Mouse (Mus musculus) gastrocnemius, adult 8-10 months (tissue): ENCODE measurements around the gene Fxyd2. TPM values are rescaled to one million over a fixed set of nuclear protein-coding genes. Genes with fewer than 3 reads are reported as not detected.

Experiments used
- DNase-seq, 2 experiments: peaks; one replicate each; pipeline ENCODE4 v3.0.0; 2022; ENCODE audit warnings: low spot score in 2 of 2
- total RNA-seq, 4 experiments: library from RNA; stranded (reverse); gene quantifications; 2 replicates each; pipeline ENCODE4 v1.2.4; 2022

The Fxyd2 gene
- total RNA-seq, 4 experiments from 2014 or later: 0.88 to 3.6 (median 1.7) TPM; not detected in 1

DNA sequence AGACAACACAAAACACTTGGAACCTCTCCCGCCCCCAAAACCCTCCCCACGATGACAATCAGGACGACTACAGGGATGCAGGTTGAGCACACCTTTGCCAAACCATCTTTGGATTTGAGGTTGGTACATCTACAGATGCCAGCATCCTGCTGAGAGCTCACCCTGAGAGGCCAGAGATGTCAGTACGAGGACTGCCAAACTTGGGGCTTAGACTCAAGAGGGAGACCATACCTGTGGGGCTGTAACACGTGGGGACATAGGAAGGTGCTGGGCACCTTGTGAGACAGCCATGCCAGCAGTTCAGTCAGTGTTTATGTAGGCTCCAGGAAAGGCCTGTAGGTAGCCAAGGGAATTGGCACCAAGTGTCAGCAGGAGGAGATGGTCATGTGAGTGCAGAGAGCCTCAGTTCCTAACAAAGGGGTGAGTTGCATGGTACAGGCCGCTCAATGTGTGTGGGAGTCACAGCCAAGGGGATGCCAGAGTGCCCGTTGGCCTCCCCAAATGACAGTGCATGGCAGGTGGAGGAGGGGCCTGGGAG lies 23.4 kb downstream of the Fxyd2 start:
- no peak for DNase-seq

DNA sequence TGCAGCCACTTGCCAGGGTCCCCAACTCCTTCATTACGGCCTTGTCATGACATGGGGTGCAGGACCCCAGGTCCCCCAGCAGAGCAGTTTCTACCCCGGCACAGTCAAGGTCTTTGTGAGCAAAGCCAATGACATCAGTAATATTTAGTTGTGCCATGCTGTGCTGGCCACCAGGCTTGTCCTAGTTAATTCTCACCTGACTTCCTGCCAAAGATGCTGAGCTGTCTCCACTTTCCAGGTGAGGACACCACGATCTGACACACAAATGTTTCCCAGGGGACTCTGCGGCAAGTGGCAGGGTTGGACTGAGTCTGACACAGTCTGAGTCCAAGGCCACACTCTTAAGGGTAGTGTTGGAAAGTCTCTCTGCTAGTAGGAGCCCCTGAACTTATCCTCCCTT lies 27.0 kb downstream of the Fxyd2 start, which contains the start of gene Dscaml1:
Gene Dscaml1 (plus strand): TSS at position 173 of the 400 bp plus-strand sequence.
- no peak for DNase-seq

DNA sequence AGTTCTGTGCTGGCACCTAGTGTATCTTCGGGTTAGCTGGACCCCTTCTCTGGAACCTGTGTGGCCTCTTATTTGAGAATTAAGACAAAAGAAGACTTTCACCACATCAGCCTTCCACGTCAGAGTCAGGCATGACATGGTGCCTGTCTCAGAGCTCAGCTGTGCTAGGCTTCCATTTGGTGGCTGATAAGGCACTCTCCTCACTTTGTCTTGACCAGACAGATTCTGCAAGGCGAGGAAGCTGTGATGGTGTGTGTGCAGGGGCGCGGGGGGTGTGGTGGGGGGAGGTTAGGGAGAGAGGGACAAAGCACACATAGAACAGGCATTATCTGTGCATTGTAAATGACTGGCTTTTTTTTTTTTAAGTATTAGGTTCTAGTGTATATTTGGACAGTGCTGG lies 29.9 kb downstream of the Fxyd2 start:
- DNase-seq: no peak

DNA sequence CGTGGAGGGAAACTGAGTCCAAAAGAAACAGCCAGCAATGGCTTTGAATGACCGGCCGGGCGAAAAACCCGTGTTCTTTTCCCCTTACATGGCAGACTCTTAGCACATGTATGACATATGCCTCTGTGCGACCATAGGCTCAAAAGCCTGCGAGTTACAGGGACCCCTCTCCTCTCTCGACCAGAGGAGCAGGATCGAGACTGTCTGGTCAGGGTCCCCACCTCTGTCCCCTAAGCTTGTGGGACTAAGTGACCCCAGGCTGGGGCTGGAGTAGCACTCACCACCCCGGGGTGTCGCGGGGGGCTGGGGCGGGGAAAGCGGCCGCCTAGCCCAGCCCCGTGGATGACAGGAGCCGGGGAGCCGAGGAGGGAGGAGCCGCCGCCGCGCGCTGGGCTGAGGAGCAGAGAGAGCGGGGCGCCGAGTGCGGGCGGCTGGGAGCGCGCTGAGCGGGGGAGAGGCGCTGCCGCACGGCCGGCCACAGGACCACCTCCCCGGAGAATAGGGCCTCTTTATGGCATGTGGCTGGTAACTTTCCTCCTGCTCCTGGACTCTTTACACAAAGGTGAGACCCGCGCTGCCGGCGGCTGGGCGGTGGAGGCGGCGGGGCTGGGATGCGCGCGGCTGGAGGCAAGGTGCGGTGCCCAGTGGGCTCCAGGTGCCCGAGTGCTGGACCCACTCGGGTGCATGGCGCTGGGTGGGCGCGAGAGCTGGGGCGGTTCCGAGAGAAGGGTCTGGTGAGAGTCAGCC lies 30.7 kb downstream of the Fxyd2 start:
- no peak for DNase-seq

DNA sequence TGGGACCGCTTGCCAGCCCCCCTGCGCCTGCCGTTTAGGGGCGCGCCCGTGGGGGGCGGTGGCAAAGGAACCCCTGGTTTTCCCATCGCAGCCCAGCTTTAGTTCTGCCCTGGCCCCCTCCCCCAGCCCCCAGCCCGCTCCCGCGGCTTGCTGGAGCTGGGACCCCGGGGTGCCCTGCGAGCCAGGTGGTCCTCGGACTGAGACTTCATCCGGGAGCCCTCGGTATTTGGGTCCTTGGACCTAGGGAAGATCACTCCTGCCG lies 31.2 kb downstream of the Fxyd2 start:
- no peak for DNase-seq

DNA sequence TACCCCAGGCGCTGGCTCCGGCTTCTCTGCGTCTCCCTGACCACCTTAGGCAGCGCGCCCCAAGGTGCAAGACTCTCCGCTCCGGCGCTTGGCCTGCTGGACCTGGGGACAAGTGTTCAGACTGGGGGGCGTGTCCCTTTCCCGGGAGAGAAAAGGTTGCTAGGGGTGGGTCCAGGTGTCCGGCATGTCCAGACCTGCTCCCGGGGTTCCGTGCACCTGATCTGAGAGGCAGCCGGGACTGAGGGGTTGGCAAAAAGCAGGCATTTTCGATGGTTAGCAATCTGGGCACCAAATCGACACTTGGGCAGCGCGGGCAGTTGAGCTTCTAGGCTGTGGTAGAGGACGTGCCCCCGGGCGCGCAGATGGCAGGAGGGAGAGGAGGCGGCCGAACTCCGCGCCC lies 31.7 kb downstream of the Fxyd2 start:
- DNase-seq: no peak

DNA sequence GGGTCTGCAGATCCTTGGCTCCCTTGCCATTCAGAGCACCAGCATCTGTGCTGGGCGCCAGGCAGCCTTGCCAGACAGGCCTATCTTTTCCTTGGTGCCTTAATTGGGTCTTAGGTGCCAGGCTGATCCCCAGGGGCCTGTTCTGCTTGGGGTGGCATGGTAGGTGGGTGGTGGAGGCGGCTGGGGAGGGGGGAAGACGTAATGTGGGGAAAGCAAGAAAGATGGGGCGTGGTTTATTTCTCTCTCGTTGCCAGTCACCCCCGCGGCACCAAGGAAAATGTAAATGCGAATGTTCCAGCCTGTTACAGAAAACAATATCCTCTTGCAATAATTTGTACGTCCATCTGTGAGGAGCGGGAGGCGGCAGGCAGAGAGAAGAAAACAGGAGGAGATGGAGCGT lies 33.2 kb downstream of the Fxyd2 start:
- DNase-seq: no peak

DNA sequence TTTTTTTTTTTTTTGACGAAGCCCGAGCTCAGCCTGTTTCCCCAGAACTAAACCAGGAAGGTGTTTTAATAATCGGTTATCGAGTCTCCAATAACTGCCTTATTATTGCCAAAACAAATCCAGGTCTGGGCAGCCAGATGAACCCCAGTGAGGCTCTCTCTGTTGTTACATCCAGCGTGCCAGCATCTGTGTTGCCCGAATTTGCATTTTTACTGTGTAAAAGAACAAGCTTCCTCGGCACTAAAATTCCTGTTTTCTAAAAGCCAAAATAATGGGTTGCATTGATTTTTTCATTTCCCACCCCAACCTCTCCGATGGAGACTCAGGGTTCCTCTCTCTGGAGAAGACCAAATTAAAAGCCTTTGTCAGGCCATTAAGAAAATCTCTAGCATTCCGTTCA lies 33.6 kb downstream of the Fxyd2 start:
- DNase-seq: no peak

DNA sequence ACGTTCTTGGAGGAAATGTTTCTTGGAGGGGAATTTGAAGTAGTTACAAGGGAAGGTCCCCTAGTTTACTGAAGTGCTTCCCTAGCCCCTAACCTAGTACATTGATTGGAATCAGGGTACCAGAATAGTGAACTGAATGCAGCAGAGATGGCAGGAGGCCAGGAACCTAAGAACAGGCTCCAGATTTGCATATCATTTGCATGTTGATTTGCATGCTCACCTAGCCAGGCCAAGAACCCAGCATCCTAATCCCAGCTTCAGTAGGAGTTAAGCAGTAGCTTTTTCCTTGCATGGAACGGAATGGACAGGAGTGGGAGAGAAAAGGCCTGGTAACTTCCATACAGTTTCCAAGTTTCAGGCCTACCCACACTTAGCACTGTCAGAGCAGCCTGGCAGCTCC lies 34.7 kb downstream of the Fxyd2 start:
- no peak for DNase-seq

DNA sequence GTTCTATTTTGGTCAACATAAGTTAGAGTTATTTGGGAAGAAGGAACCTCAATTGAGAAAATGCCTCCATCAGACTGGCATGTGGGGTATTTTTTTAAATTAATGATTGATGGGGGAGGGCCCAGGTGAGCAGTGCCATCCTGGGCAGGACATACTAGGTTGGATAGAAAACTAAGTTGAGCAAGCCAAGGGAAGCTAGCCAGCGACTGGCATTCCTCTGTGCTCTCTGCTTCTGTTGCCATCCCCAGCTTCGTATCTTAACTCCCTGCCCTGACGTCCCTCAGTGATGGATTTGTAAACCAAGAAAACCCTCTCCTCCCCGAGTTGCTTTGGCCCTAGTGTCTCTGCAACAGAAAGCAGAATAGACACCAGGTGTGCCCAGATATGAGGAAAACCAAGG lies 39.6 kb downstream of the Fxyd2 start:
- DNase-seq: no peak

DNA sequence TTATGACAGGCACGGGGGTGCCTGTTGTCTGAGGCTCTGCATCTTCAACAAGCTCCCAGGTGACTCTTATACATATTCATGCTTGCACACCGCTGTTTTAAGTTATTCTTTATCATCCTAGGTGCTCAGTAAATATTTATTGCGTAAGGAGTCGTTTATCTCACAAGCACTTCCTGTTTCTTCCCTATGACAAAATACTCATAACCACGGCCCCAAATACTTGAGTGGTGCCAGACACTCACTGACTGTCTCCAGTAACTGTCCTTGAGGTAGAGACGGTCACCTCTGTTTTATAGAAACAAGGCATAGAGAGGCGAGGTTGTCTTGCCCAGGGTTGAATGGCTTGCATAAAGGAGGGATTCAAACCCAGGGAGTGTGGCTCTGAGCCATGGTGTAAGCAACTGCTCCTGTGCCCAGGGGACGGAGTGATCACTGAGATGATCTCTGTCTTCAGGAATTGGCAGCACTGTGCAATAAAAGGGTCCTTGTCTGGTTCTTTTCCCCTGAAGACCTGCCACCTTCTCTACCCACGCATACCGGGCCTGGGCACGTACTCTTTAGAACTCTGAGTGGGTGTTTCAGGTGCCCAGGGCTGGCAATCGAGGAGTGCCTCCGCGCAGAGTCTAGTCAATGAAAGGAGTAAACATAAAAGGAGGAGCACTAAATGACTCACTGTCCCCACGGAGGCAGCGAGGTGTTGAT lies 40.8 kb downstream of the Fxyd2 start:
- DNase-seq: no peak

DNA sequence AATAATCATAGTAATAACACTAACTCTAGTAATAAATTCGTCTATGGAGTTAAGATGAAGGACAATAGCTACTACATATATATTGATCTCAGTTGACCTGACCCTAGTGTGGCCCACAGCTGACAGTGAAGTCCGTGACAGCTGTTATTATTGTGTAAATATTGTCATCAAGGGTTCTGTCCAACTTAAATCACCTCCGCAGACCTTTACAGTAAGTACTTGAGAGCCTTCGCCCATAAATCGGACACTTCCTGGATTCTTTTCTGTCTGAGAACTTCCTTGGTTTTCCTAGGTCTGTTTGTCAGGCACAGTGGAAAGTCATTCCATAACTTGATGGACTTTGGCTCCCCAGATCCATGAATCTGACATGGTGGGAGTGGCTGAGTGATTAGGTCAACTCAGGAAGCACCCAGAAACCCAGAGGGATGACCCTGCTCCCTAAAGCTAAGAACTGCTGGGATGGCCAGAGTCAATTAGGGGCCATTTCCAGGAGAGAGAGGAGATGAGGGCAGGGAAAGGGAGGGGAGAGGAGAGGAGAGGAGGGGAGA lies 44.9 kb downstream of the Fxyd2 start:
- no peak for DNase-seq

DNA sequence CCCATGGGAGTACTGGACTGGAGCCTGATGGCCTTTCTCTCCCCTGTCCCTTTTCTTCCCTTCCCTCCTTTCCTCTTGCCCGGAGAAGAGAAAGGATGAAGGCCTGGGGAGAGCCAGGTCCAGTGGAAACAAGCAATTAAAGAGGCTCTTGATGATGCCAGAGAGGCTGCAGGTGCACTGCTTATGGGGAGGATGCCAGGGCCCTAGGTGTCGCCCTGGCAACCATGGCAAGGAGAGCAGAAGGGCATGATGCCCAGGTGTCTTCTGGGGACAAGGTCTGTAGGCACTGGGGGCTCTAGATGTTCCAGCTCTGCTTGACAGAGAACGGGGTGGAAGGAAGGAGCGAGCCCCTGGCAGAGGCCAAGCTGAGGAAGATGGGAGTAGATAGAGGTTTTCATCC lies 50.2 kb downstream of the Fxyd2 start:
- DNase-seq: no peak

DNA sequence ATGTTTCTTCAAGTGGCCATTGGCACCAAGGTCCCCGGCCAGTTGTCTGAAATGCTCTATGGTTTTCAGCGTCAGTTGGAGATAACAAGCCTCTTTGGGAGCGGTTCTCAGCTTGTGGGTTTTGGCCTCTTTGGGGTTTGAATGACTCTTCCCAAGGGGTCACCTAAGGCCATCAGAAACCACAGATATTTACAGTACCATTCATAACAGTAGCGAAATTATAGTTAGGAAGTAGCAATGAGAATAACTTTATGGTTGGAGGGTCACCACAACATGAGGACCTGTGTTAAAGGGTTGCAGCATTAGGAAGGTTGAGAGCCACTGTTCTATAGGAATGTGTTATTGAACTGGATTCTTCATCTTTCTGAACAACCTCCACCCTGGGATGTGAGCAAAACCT lies 51.9 kb downstream of the Fxyd2 start:
- no peak for DNase-seq

DNA sequence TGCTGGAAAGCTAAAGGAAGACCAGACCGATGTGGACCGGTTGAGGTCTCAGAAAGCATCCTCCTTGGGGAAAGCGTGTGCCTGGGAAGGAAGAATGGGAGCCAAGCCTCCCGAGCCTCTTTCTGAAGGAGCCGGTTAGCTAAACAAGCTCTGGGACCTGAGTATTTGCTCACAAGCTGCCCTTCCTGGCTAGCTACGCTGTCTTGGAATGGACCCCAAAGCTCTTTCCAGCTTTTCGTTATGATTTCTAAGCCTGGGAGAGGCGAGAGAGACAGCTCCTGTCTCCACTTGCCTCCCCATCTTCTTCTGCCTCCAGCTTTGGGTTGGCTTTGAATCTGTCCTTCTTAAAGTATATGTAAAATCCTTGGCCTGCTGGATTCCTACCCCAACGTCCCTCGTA lies 54.6 kb downstream of the Fxyd2 start:
- DNase-seq: no peak

DNA sequence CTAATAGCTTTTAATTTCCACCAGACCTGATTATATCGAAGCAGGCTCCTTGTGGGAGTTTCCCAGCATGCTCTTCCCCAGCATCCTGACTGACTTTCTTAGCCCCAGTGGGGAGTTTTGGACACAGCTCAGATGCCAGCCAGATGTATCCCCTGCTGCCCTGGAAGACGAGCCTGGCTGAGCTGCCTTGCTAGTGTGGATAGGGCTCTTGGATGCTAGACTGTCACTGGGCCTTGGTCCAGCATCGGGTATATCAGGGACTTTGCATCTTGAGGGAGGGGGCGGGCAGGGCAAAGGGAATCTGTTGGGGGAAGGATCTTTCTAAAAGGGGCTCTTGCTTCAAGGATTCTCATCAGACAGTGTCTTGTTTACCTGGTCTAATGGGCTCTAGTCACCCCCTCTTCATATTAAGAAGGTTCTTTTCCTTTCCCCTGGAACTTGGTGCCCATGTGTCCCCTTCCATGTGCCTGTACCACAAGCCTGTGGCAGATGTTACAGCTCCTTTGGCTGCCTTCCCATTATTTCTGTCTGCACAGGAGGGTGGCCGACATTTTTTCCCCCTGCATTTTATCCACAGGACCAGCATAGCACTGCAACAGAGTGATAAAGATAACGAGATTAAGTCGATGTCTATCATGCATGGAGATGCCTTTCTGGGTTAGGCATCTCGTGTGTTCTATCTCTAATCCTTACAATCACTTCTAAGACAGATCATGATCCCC lies 55.6 kb downstream of the Fxyd2 start:
- DNase-seq: no peak

DNA sequence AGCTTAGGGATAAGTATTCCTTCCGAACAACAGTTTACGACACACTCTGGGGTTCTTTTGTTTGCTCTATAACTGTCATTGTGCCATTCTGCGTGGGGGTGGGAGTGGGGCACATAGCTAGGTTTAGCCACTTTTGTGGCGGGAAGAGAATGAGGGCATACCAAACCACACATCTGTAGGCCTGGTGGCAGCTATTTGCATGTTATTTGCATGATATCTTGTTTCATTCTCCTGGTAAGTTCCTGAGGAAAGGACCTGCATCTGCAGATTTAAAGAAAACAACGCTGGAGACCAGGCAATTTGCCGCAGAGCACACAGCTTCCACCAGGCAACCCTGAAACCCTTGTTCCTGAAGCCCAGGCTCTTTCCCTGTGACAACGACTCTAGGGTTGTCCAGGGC lies 57.7 kb downstream of the Fxyd2 start:
- no peak for DNase-seq

DNA sequence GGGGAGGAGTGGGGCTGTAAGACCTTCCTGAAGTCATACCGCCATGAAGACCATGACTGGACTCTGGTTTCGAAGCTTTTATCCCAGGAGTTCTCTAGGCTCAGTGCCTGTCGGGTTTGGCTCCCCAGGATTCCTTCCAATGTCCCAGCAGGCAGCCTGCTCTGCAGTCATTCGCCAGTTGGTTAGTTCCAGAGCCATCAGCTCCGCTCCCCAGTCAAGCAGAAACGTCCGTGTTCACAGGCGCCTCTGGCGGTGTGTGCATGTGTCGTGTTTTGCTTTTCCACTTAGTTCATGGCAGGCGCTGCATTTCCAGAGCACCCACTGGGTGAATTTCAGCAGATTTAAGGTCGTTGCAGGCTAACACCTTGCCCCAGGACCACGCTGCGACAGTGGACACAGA lies 58.9 kb downstream of the Fxyd2 start:
- no peak for DNase-seq
